Mouse (Mus musculus) small intestine, adult 2 months (tissue): ENCODE measurements around the gene Grap2. TPM values are rescaled to one million over a fixed set of nuclear protein-coding genes. Genes with fewer than 3 reads are reported as not detected.

Experiments used
- H3K27ac ChIP-seq: fragments of 200-500 bp; 2 replicates; pipeline ENCODE4 v1.5.1; 2012; ENCODE audit warnings: low read depth, low read length, control low read depth, inconsistent platforms; ENCODE audit not compliant: insufficient read depth
- H3K27me3 ChIP-seq: fragments of 200-500 bp; 2 replicates; pipeline ENCODE4 v1.6.1; 2012; ENCODE audit warnings: mild to moderate bottlenecking, moderate library complexity, low read length, inconsistent platforms; ENCODE audit not compliant: control insufficient read depth, insufficient read depth
- H3K36me3 ChIP-seq: fragments of 200-500 bp; 2 replicates; pipeline ENCODE4 v1.6.1; 2012; ENCODE audit warnings: mild to moderate bottlenecking, low read length, control low read depth, inconsistent platforms; ENCODE audit not compliant: control insufficient read depth, insufficient read depth
- H3K4me1 ChIP-seq: fragments of 200-500 bp; 2 replicates; pipeline ENCODE4 v1.6.1; 2012; ENCODE audit warnings: low read length, inconsistent platforms, mixed read lengths; ENCODE audit not compliant: control insufficient read depth, insufficient read depth, insufficient read length
- H3K4me3 ChIP-seq: fragments of 200-500 bp; 2 replicates; pipeline ENCODE4 v1.5.1; 2012; ENCODE audit warnings: low read depth, mild to moderate bottlenecking, control low read depth, inconsistent platforms, low read length, moderate library complexity
- CTCF ChIP-seq: fragments of 200-500 bp; IDR thresholded peaks from 2 replicates; pipeline ENCODE4 v1.5.1; 2012; ENCODE audit warnings: low read depth, mild to moderate bottlenecking, control low read depth, inconsistent platforms, low read length, moderate library complexity, mixed read lengths; ENCODE audit not compliant: insufficient replicate concordance, insufficient read length; ENCODE audit errors: extremely low read depth
- POLR2A ChIP-seq: fragments of 200-500 bp; IDR thresholded peaks from 2 replicates; pipeline ENCODE4 v1.6.1; 2012; ENCODE audit warnings: low read depth, mild to moderate bottlenecking, control low read depth, inconsistent platforms, low read length, moderate library complexity
- WGBS: fragments of 180-500 bp; shearing (Covaris S2); methylation state at CpG from one replicate; pipeline ENCODE4 v1.1.7; 2018; 5-methylcytosine and 5-hydroxymethylcytosine counted together
- polyA plus RNA-seq: library from polyadenylated mRNA; depleted of rRNA; stranded (reverse); fragments of >200 nt; gene quantifications from 2 replicates; pipeline ENCODE4 v1.2.3, GENCODE M21; 2012

Grap2 gene
- polyA plus RNA-seq, 1 experiment, result 3.1 TPM

GRCm38 (mm10) chr15:80684786-80685602, 112.6 kb downstream of the Grap2 start:
- no peak overlapping the region for H3K4me3 ChIP-seq

GRCm38 (mm10) chr15:80685603-80685895, 113.2 kb downstream of the Grap2 start:
- peaks cover 31% of the 10 kb centered on the region for H3K4me1 ChIP-seq
- H3K4me3 ChIP-seq, result no peak overlapping the region
- no peak overlapping the region for H3K27ac ChIP-seq
- WGBS, result 77% methylated on average over 7 of the region's 7 CpGs
- no peaks in the 10 kb centered on the region for H3K27me3 ChIP-seq
- 0 out of 2 replicates have a peak, but pooled peaks cover 3% of the 10 kb centered on the region for H3K36me3 ChIP-seq
- TF ChIP-seq CTCF (no peak), POLR2A (no peak)

More at GRCm38 (mm10) chr15:80684786-80685602, 112.6 kb downstream of the Grap2 start:
- no peak for TF ChIP-seq POLR2A
- TF ChIP-seq CTCF, result no peak
- Histone ChIP-seq H3K36me3 (0 out of 2 replicates have a peak, but pooled peaks cover 2% of the 10 kb centered on the region), H3K27ac (no peak overlapping the region), H3K4me1 (peaks cover 33% of the 10 kb centered on the region), H3K27me3 (no peaks in the 10 kb centered on the region)
- WGBS, result 72% methylated on average over 8 of the region's 8 CpGs

GRCm38 (mm10) chr15:80688536-80688935, 116.1 kb downstream of the Grap2 start:
- no peak overlapping the region for H3K4me3 ChIP-seq
- H3K27me3 ChIP-seq, result no peaks in the 10 kb centered on the region
- H3K4me1 ChIP-seq, result peaks cover 3% of the 10 kb centered on the region; the same call in 1 of the 2 replicates
- TF ChIP-seq CTCF (no peak), POLR2A (no peak)
- H3K36me3 ChIP-seq, result peaks cover 16% of the 10 kb centered on the region; the same call in 1 of the 2 replicates
- WGBS, result 49% methylated on average over 7 of the region's 7 CpGs
- no peak overlapping the region for H3K27ac ChIP-seq

- 84% methylated on average over 3 of the region's 3 CpGs for WGBS
- TF ChIP-seq CTCF (no peak), POLR2A (no peak)
- Histone ChIP-seq H3K27ac (no peak overlapping the region), H3K27me3 (no peaks in the 10 kb centered on the region), H3K4me3 (no peak overlapping the region), H3K36me3 (peaks cover 20% of the 10 kb centered on the region; the same call in 1 of the 2 replicates), H3K4me1 (no peaks in the 10 kb centered on the region; the same call in 1 of the 2 replicates)
Measured at GRCm38 (mm10) chr15:80693492-80693891, 121.1 kb downstream of the Grap2 start.

GRCm38 (mm10) chr15:80694125-80694910, 121.9 kb downstream of the Grap2 start:
- no peak overlapping the region for H3K4me3 ChIP-seq
- no peak overlapping the region for H3K27ac ChIP-seq
- peak; percentile 89; the same call in 1 of the 2 replicates for TF ChIP-seq CTCF
- TF ChIP-seq POLR2A, result no peak
- no peaks in the 10 kb centered on the region for H3K27me3 ChIP-seq
- H3K36me3 ChIP-seq, result peaks cover 23% of the 10 kb centered on the region; the same call in 1 of the 2 replicates
- WGBS, result 58% methylated on average over 11 of the region's 11 CpGs
- H3K4me1 ChIP-seq, result no peaks in the 10 kb centered on the region

- peaks cover 15% of the 10 kb centered on the region; the same call in 1 of the 2 replicates for H3K36me3 ChIP-seq
- 61% methylated on average over 5 of the region's 5 CpGs for WGBS
- peak overlapping the region; percentile 31 for H3K27ac ChIP-seq
- no peak overlapping the region for H3K4me3 ChIP-seq
- H3K27me3 ChIP-seq, result no peaks in the 10 kb centered on the region
- peaks cover 12% of the 10 kb centered on the region for H3K4me1 ChIP-seq
- no peak for TF ChIP-seq CTCF
- TF ChIP-seq POLR2A, result no peak
Measured at GRCm38 (mm10) chr15:80697564-80697963, 125.2 kb downstream of the Grap2 start.
